Mouse (Mus musculus): ENCODE data around the gene Notch1. TPM values are rescaled to one million over a fixed set of nuclear protein-coding genes. Genes with fewer than 3 reads are reported as not detected.
A peak's percentile ranks its signal among the peaks of the same experiment; 100 is the strongest.

Gene Notch1
- polyA plus RNA-seq, 1 experiment: 16.3 TPM

- H3K27me3 ChIP-seq (ENCODE audit: control insufficient read depth, insufficient read depth, insufficient read length): no peaks in the 10 kb centered on the region
- peak overlapping the region; percentile 14 for H3ac ChIP-seq (ENCODE audit: control insufficient read depth, insufficient read length)
- H3K79me2 ChIP-seq (ENCODE audit: control insufficient read depth, insufficient read depth): peaks cover 40% of the 10 kb centered on the region
- H3K4me2 ChIP-seq (ENCODE audit: low read depth): peak overlapping the region; percentile 88
- H3K4me3 ChIP-seq: peak overlapping the region; percentile 89
- H3K36me3 ChIP-seq (ENCODE audit: control insufficient read depth, insufficient read depth): peaks cover 19% of the 10 kb centered on the region
- TF ChIP-seq POLR2A (IDR thresholded peaks at IDR 0.05; ENCODE audit: insufficient read length, low read depth) (no peak), USF1 (IDR thresholded peaks at IDR 0.05; ENCODE audit: low read depth) (no peak), MYOG (IDR thresholded peaks at IDR 0.05; ENCODE audit: control insufficient read depth in 1 of 3, insufficient read depth in 1 of 3, insufficient read length in 2 of 3, low read depth in 2 of 3) (no peak), REST (IDR thresholded peaks at IDR 0.05; ENCODE audit: insufficient read depth, insufficient read length) (no peak), TCF12 (IDR thresholded peaks at IDR 0.05; ENCODE audit: insufficient read depth, poor library complexity, severe bottlenecking) (no peak), MAX (IDR thresholded peaks at IDR 0.05; ENCODE audit: low read depth) (no peak), POLR2AphosphoS2 (IDR thresholded peaks at IDR 0.05; ENCODE audit: insufficient read length, low read depth) (no peak), E2F4 (IDR thresholded peaks at IDR 0.05; ENCODE audit: insufficient read depth) (no peak), TCF3 (IDR thresholded peaks at IDR 0.05; ENCODE audit: insufficient read length, low read depth) (no peak), CEBPB (IDR thresholded peaks at IDR 0.05; ENCODE audit: insufficient read depth, poor library complexity, severe bottlenecking) (no peak), MYOD1 (IDR thresholded peaks at IDR 0.05; ENCODE audit: control insufficient read depth in 1 of 3, insufficient read length in 2 of 3, low read depth in 2 of 3) (no peak), SRF (IDR thresholded peaks at IDR 0.05; ENCODE audit: control insufficient read depth, insufficient read length, low read depth) (no peak)
These were observed 72.1 kb downstream of the Notch1 start for GRCm38 (mm10) chr2:26444368-26444767.

- no peak for TF ChIP-seq MYOG (IDR thresholded peaks at IDR 0.05; ENCODE audit: control insufficient read depth in 1 of 3, insufficient read depth in 1 of 3, insufficient read length in 2 of 3, low read depth in 2 of 3)
- no peak for TF ChIP-seq SRF (IDR thresholded peaks at IDR 0.05; ENCODE audit: control insufficient read depth, insufficient read length, low read depth)
- no peak for TF ChIP-seq MAX (IDR thresholded peaks at IDR 0.05; ENCODE audit: low read depth)
- TF ChIP-seq POLR2A (IDR thresholded peaks at IDR 0.05; ENCODE audit: insufficient read length, low read depth): no peak
- no peak for TF ChIP-seq TCF12 (IDR thresholded peaks at IDR 0.05; ENCODE audit: insufficient read depth, poor library complexity, severe bottlenecking)
- TF ChIP-seq E2F4 (IDR thresholded peaks at IDR 0.05; ENCODE audit: insufficient read depth): no peak
- no peak for TF ChIP-seq CEBPB (IDR thresholded peaks at IDR 0.05; ENCODE audit: insufficient read depth, poor library complexity, severe bottlenecking)
- no peak for TF ChIP-seq TCF3 (IDR thresholded peaks at IDR 0.05; ENCODE audit: insufficient read length, low read depth)
- TF ChIP-seq USF1 (IDR thresholded peaks at IDR 0.05; ENCODE audit: low read depth): no peak
- TF ChIP-seq REST (IDR thresholded peaks at IDR 0.05; ENCODE audit: insufficient read depth, insufficient read length): no peak
- no peak for TF ChIP-seq POLR2AphosphoS2 (IDR thresholded peaks at IDR 0.05; ENCODE audit: insufficient read length, low read depth)
- Histone ChIP-seq H3K36me3 (ENCODE audit: control insufficient read depth, insufficient read depth) (peaks cover 21% of the 10 kb centered on the region), H3K79me2 (ENCODE audit: control insufficient read depth, insufficient read depth) (peaks cover 40% of the 10 kb centered on the region), H3ac (ENCODE audit: control insufficient read depth, insufficient read length) (no peak overlapping the region), H3K4me3 (peak overlapping the region; percentile 89), H3K4me2 (ENCODE audit: low read depth) (peak overlapping the region; percentile 88), H3K27me3 (ENCODE audit: control insufficient read depth, insufficient read depth, insufficient read length) (no peaks in the 10 kb centered on the region)
These were observed 72.6 kb downstream of the Notch1 start for GRCm38 (mm10) chr2:26443876-26444275.

- Histone ChIP-seq H3ac (ENCODE audit: control insufficient read depth, insufficient read length) (no peak overlapping the region), H3K27me3 (ENCODE audit: control insufficient read depth, insufficient read depth, insufficient read length) (no peaks in the 10 kb centered on the region), H3K36me3 (ENCODE audit: control insufficient read depth, insufficient read depth) (peaks cover 21% of the 10 kb centered on the region), H3K79me2 (ENCODE audit: control insufficient read depth, insufficient read depth) (peaks cover 45% of the 10 kb centered on the region), H3K4me2 (ENCODE audit: low read depth) (peak overlapping the region; percentile 88), H3K4me3 (no peak overlapping the region)
- TF ChIP-seq TCF12 (IDR thresholded peaks at IDR 0.05; ENCODE audit: insufficient read depth, poor library complexity, severe bottlenecking) (no peak), MYOD1 (IDR thresholded peaks at IDR 0.05; ENCODE audit: control insufficient read depth in 1 of 3, insufficient read length in 2 of 3, low read depth in 2 of 3) (no peak), MYOG (IDR thresholded peaks at IDR 0.05; ENCODE audit: control insufficient read depth in 1 of 3, insufficient read depth in 1 of 3, insufficient read length in 2 of 3, low read depth in 2 of 3) (no peak), TCF3 (IDR thresholded peaks at IDR 0.05; ENCODE audit: insufficient read length, low read depth) (no peak), REST (IDR thresholded peaks at IDR 0.05; ENCODE audit: insufficient read depth, insufficient read length) (no peak), POLR2A (IDR thresholded peaks at IDR 0.05; ENCODE audit: insufficient read length, low read depth) (no peak), POLR2AphosphoS2 (IDR thresholded peaks at IDR 0.05; ENCODE audit: insufficient read length, low read depth) (no peak), USF1 (IDR thresholded peaks at IDR 0.05; ENCODE audit: low read depth) (no peak), SRF (IDR thresholded peaks at IDR 0.05; ENCODE audit: control insufficient read depth, insufficient read length, low read depth) (no peak), MAX (IDR thresholded peaks at IDR 0.05; ENCODE audit: low read depth) (no peak), CEBPB (IDR thresholded peaks at IDR 0.05; ENCODE audit: insufficient read depth, poor library complexity, severe bottlenecking) (no peak)
These were observed 73.6 kb downstream of the Notch1 start for GRCm38 (mm10) chr2:26442843-26443242.

DNA sequence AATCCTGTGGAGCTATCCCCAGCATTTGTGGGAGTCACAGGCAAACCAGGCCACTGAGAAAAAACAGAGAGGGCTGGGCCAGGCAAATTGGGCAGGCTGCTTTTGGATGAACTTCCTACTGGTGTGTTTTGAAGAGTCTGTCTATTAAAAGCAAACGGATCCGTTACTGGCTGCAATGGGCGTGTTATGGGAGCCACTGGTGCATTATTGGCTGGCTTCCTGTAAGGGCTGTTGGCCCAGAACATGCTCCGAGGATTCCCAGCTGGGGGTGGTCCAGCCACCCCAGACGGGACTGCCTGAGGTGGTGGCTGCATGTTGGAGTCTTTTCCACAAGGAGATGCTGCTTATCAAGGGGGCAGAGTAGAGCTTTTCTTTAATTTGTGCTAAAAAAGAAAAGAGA lies 74.8 kb downstream of the Notch1 start:
- TF ChIP-seq MYOG (IDR thresholded peaks at IDR 0.05; ENCODE audit: control insufficient read depth in 1 of 3, insufficient read depth in 1 of 3, insufficient read length in 2 of 3, low read depth in 2 of 3): no peak
- peaks cover 46% of the 10 kb centered on the region for H3K79me2 ChIP-seq (ENCODE audit: control insufficient read depth, insufficient read depth)
- H3ac ChIP-seq (ENCODE audit: control insufficient read depth, insufficient read length): no peak overlapping the region
- no peaks in the 10 kb centered on the region for H3K27me3 ChIP-seq (ENCODE audit: control insufficient read depth, insufficient read depth, insufficient read length)
- H3K36me3 ChIP-seq (ENCODE audit: control insufficient read depth, insufficient read depth): peaks cover 24% of the 10 kb centered on the region
- H3K4me3 ChIP-seq: no peak overlapping the region
- no peak overlapping the region for H3K4me2 ChIP-seq (ENCODE audit: low read depth)

- Histone ChIP-seq H3ac (ENCODE audit: control insufficient read depth, insufficient read length) (no peak overlapping the region), H3K4me3 (no peak overlapping the region), H3K79me2 (ENCODE audit: control insufficient read depth, insufficient read depth) (peaks cover 45% of the 10 kb centered on the region), H3K27me3 (ENCODE audit: control insufficient read depth, insufficient read depth, insufficient read length) (no peaks in the 10 kb centered on the region), H3K4me2 (ENCODE audit: low read depth) (no peak overlapping the region), H3K36me3 (ENCODE audit: control insufficient read depth, insufficient read depth) (peaks cover 24% of the 10 kb centered on the region)
- TF ChIP-seq POLR2AphosphoS2 (IDR thresholded peaks at IDR 0.05; ENCODE audit: insufficient read length, low read depth) (no peak), USF1 (IDR thresholded peaks at IDR 0.05; ENCODE audit: low read depth) (no peak), TCF3 (IDR thresholded peaks at IDR 0.05; ENCODE audit: insufficient read length, low read depth) (no peak)
These were observed 75.2 kb downstream of the Notch1 start for GRCm38 (mm10) chr2:26441261-26441660.
